Mouse (Mus musculus): Measurements from ENCODE around the gene Cyb5r2. TPM values are rescaled to one million over a fixed set of nuclear protein-coding genes. Genes with fewer than 3 reads are reported as not detected.

Gene Cyb5r2
- 0.02 and 0.09 TPM in 2 replicates for polyA plus RNA-seq (2012; rRNA removed)
- 0.04 TPM in 1 of 2 replicates, not detected in the other for polyA plus RNA-seq (2014; fragmentation: Nextera tagmentation; extraction: Ambion mirVana)

GRCm38 (mm10) chr7:107757308-107758151, at the start of gene Cyb5r2:
TSS of gene Cyb5r2 (minus strand) at chr7:107758032.
- H3K4me3 ChIP-seq (ENCODE audit: insufficient read depth in 1 of 2, low read depth in 2 of 2, low read length in 2 of 2) = no peak within 1 kb of the TSS

GRCm38 (mm10) chr7:107802138-107802537, 44.3 kb upstream of the Cyb5r2 start:
- H3K4me2 ChIP-seq (ENCODE audit: low read depth) = no peak overlapping the region
- no peak for DNase-seq (ENCODE audit: low read depth in 3 of 3, low spot score in 3 of 3)
- no peaks in the 10 kb centered on the region for H3K27me3 ChIP-seq (ENCODE audit: control insufficient read depth, insufficient read depth, low read length)
- 46% methylated on average over 3 of the region's 3 CpGs for WGBS (ENCODE audit: insufficient replicate concordance)
- no peak for TF ChIP-seq EP300 (IDR thresholded peaks at IDR 0.05; ENCODE audit: low read depth)
- TF ChIP-seq CTCF (IDR thresholded peaks at IDR 0.05; ENCODE audit: low read depth) = no peak
- no peak for ATAC-seq (ENCODE audit: insufficient read depth)
- no peak overlapping the region for H3K4me3 ChIP-seq (ENCODE audit: insufficient read depth in 1 of 2, low read depth in 2 of 2, low read length in 2 of 2)
- H3K9me3 ChIP-seq (ENCODE audit: control insufficient read depth, low read length) = no peaks in the 10 kb centered on the region
- no peaks in the 10 kb centered on the region for H3K36me3 ChIP-seq (replicated peaks; ENCODE audit: control insufficient read depth, insufficient read depth, low read depth)
- H3K9ac ChIP-seq (replicated peaks) = no peak overlapping the region
- no peaks in the 10 kb centered on the region for H3K4me1 ChIP-seq (replicated peaks; ENCODE audit: control insufficient read depth in 2 of 2, insufficient read depth in 2 of 2, low read length in 1 of 2)
- H3K27ac ChIP-seq = no peak overlapping the region

More at GRCm38 (mm10) chr7:107757308-107758151, at the start of gene Cyb5r2:
- no peaks in the 10 kb centered on the region for H3K27me3 ChIP-seq (ENCODE audit: control insufficient read depth, insufficient read depth, low read length)
- H3K4me2 ChIP-seq (ENCODE audit: low read depth) = no peak within 1 kb of the TSS
- no peaks in the 10 kb centered on the region for H3K4me1 ChIP-seq (replicated peaks; ENCODE audit: control insufficient read depth in 2 of 2, insufficient read depth in 2 of 2, low read length in 1 of 2)
- no peaks in the 10 kb centered on the region for H3K9me3 ChIP-seq (ENCODE audit: control insufficient read depth, low read length)
- no peak for ATAC-seq (ENCODE audit: insufficient read depth)
- no peak within 1 kb of the TSS for H3K27ac ChIP-seq
- no peak for DNase-seq (ENCODE audit: low read depth in 3 of 3, low spot score in 3 of 3)
- no peak within 1 kb of the TSS for H3K9ac ChIP-seq (replicated peaks)
- TF ChIP-seq EP300 (IDR thresholded peaks at IDR 0.05; ENCODE audit: low read depth) (no peak), CTCF (IDR thresholded peaks at IDR 0.05; ENCODE audit: low read depth) (no peak)
- H3K36me3 ChIP-seq (replicated peaks; ENCODE audit: control insufficient read depth, insufficient read depth, low read depth) = no peaks in the 10 kb centered on the region
- 12% methylated on average over 23 of the region's 23 CpGs for WGBS (ENCODE audit: insufficient replicate concordance)

- ATAC-seq (ENCODE audit: insufficient read depth) (no peak), DNase-seq (ENCODE audit: low read depth in 3 of 3, low spot score in 3 of 3) (no peak)
- Histone ChIP-seq H3K9ac (replicated peaks) (no peak within 1 kb of the TSS), H3K27me3 (ENCODE audit: control insufficient read depth, insufficient read depth, low read length) (no peaks in the 10 kb centered on the region), H3K4me2 (ENCODE audit: low read depth) (no peak within 1 kb of the TSS), H3K4me3 (ENCODE audit: insufficient read depth in 1 of 2, low read depth in 2 of 2, low read length in 2 of 2) (no peak within 1 kb of the TSS), H3K36me3 (replicated peaks; ENCODE audit: control insufficient read depth, insufficient read depth, low read depth) (no peaks in the 10 kb centered on the region), H3K27ac (no peak within 1 kb of the TSS), H3K4me1 (replicated peaks; ENCODE audit: control insufficient read depth in 2 of 2, insufficient read depth in 2 of 2, low read length in 1 of 2) (no peaks in the 10 kb centered on the region), H3K9me3 (ENCODE audit: control insufficient read depth, low read length) (no peaks in the 10 kb centered on the region)
- TF ChIP-seq CTCF (IDR thresholded peaks at IDR 0.05; ENCODE audit: low read depth) (no peak), EP300 (IDR thresholded peaks at IDR 0.05; ENCODE audit: low read depth) (no peak)
- WGBS (ENCODE audit: insufficient replicate concordance) = 66% methylated on average over 2 of the region's 2 CpGs
Measured at GRCm38 (mm10) chr7:107801108-107801507, 43.3 kb upstream of the Cyb5r2 start, which contains the start of gene Ovch2. TSS of gene Ovch2 (minus strand) at chr7:107801208.

- no peak for ATAC-seq (ENCODE audit: insufficient read depth)
- 53% methylated on average over 2 of the region's 2 CpGs for WGBS (ENCODE audit: insufficient replicate concordance)
Measured at GRCm38 (mm10) chr7:107796500-107796899, 38.7 kb upstream of the Cyb5r2 start.

GRCm38 (mm10) chr7:107787977-107788620, 30.3 kb upstream of the Cyb5r2 start:
- 33% methylated on average over 3 of the region's 3 CpGs for WGBS (ENCODE audit: insufficient replicate concordance)
- peak; percentile 33; the same call in 1 of the 2 replicates for TF ChIP-seq CTCF (IDR thresholded peaks at IDR 0.05; ENCODE audit: low read depth)
- TF ChIP-seq EP300 (IDR thresholded peaks at IDR 0.05; ENCODE audit: low read depth) = no peak
- Histone ChIP-seq H3K27me3 (ENCODE audit: control insufficient read depth, insufficient read depth, low read length) (no peaks in the 10 kb centered on the region), H3K36me3 (replicated peaks; ENCODE audit: control insufficient read depth, insufficient read depth, low read depth) (no peaks in the 10 kb centered on the region), H3K4me1 (replicated peaks; ENCODE audit: control insufficient read depth in 2 of 2, insufficient read depth in 2 of 2, low read length in 1 of 2) (no peaks in the 10 kb centered on the region), H3K9ac (replicated peaks) (no peak overlapping the region), H3K9me3 (ENCODE audit: control insufficient read depth, low read length) (no peaks in the 10 kb centered on the region), H3K4me2 (ENCODE audit: low read depth) (no peak overlapping the region), H3K4me3 (ENCODE audit: insufficient read depth in 1 of 2, low read depth in 2 of 2, low read length in 2 of 2) (no peak overlapping the region), H3K27ac (no peak overlapping the region)
- no peak for DNase-seq (ENCODE audit: low read depth in 3 of 3, low spot score in 3 of 3)
- ATAC-seq (ENCODE audit: insufficient read depth) = no peak

More at GRCm38 (mm10) chr7:107796500-107796899, 38.7 kb upstream of the Cyb5r2 start:
- H3K9ac ChIP-seq (replicated peaks) = no peak overlapping the region
- TF ChIP-seq EP300 (IDR thresholded peaks at IDR 0.05; ENCODE audit: low read depth) (no peak), CTCF (IDR thresholded peaks at IDR 0.05; ENCODE audit: low read depth) (no peak)
- H3K4me3 ChIP-seq (ENCODE audit: insufficient read depth in 1 of 2, low read depth in 2 of 2, low read length in 2 of 2) = no peak overlapping the region
- H3K27me3 ChIP-seq (ENCODE audit: control insufficient read depth, insufficient read depth, low read length) = no peaks in the 10 kb centered on the region
- no peak overlapping the region for H3K27ac ChIP-seq
- H3K9me3 ChIP-seq (ENCODE audit: control insufficient read depth, low read length) = no peaks in the 10 kb centered on the region
- H3K36me3 ChIP-seq (replicated peaks; ENCODE audit: control insufficient read depth, insufficient read depth, low read depth) = no peaks in the 10 kb centered on the region
- DNase-seq (ENCODE audit: low read depth in 3 of 3, low spot score in 3 of 3) = no peak
- H3K4me2 ChIP-seq (ENCODE audit: low read depth) = no peak overlapping the region
- H3K4me1 ChIP-seq (replicated peaks; ENCODE audit: control insufficient read depth in 2 of 2, insufficient read depth in 2 of 2, low read length in 1 of 2) = no peaks in the 10 kb centered on the region

Measured in liver, embryonic 14.5 days (tissue).